Mouse (Mus musculus) adrenal gland, postnatal 25 days (tissue): ENCODE data around the gene Pbxip1. TPM values are rescaled to one million over a fixed set of nuclear protein-coding genes. Genes with fewer than 3 reads are reported as not detected.
A peak's percentile ranks its signal among the peaks of the same experiment; 100 is the strongest.

Experiments used
- DNase-seq: peaks from one replicate; pipeline ENCODE4 v3.0.0; 2021; ENCODE audit warnings: mixed read lengths
- long read RNA-seq: library from polyadenylated mRNA; stranded (forward); transcript quantifications from one replicate; pipeline ENCODE4 v2.0.0, GENCODE M21; 2021
- total RNA-seq: library from RNA; stranded (reverse); gene quantifications from 2 replicates; pipeline ENCODE4 v1.2.3, GENCODE M21; 2021

Gene Pbxip1
- 37.9 and 51.1 TPM in 2 replicates for total RNA-seq
- long read RNA-seq, partial matches to known transcripts, result 12 of 40 reads
- long read RNA-seq, other reads (novel, unspliced or antisense), result 28 of 40 reads

GRCm38 (mm10) chr3:89436176-89437113 is at the start of gene Pbxip1:
Gene Pbxip1, plus strand, starts transcription at chr3:89436706.
- peak; percentile 67 for DNase-seq

GRCm38 (mm10) chr3:89387632-89388031 is 48.9 kb upstream of the Pbxip1 start:
- DNase-seq, result peak; percentile 43

DNA sequence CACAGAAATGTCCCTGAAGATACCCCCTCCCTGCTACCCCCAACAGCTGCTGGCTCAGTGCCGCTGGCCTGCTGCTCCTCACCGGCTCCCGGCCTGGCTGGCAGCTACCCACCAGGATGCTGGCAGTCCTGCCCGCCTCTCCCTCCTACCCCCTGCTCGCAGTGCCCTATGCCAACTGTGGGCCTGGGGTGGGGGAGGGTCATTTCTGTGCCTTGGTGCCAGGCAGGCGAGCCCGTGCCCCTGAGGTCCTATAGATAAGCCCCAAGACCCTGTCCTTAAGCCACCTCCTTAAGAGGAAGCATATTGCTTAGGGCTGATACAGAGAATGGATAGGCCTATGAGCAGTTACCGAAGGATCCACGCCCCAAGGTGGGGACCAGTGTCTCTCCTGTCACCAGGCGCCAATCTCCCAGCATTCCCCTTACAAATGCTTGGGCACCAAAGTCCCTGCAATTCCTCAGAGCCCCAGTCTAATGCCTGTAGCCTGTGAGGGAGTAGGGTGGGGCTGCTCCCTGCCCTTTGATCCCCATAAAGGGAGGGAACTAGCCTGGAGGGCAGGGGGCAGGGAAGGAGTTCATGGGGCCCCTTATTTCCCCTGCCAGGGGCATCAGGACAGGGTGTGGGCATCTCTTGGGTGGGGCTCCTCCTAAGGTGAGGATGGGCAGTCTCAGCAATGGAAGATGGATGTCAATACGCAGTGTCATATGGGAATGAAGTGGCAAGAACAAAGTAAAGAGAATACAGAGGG is 48.2 kb upstream of the Pbxip1 start:
- DNase-seq, result peak; percentile 64

DNA sequence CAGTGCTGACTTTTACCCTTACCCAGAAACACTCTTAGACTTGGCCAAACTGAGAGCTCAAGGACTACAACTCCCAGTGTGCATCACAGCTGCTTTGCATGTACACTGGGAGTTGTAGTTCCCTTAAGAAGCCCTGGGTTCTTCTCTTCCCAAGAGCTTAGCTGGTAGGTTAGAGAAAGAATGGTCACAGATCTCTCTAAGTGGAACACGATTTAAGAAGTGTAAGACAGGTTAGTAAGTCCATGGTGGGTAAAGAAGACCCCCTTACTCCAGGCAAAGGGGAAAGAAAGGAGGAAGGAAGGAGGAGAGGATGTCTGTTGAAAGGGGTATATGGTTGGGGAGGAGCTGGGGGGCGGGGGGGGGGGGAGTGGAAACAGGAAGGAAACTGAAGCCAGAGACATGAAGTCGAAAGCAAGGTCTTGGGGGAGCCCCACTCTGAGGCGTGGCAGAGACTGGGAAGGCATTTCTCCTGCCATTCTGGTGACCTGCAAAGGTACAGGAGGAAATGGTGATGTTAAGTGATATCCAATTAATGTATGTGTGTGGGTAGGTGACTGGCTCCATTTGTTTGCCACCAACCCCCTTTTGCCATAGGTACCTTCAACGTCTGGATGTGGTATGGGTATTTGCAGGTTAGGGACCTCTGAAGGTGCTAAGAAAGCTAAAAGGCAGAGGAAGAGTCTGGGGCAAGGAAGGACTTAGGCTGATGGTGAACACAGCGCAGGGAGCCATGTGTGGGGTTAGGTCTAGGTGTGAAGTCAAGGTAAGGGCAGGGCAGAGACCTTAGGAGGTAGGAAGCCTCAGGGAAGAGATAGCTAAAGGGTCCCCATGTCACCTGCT is 47.4 kb upstream of the Pbxip1 start:
- DNase-seq, result no peak

- peak; percentile 72 for DNase-seq
These were observed 46.4 kb upstream of the Pbxip1 start for GRCm38 (mm10) chr3:89390111-89390515.

GRCm38 (mm10) chr3:89390699-89391662 is 45.5 kb upstream of the Pbxip1 start:
- peak; percentile 45 for DNase-seq

DNA sequence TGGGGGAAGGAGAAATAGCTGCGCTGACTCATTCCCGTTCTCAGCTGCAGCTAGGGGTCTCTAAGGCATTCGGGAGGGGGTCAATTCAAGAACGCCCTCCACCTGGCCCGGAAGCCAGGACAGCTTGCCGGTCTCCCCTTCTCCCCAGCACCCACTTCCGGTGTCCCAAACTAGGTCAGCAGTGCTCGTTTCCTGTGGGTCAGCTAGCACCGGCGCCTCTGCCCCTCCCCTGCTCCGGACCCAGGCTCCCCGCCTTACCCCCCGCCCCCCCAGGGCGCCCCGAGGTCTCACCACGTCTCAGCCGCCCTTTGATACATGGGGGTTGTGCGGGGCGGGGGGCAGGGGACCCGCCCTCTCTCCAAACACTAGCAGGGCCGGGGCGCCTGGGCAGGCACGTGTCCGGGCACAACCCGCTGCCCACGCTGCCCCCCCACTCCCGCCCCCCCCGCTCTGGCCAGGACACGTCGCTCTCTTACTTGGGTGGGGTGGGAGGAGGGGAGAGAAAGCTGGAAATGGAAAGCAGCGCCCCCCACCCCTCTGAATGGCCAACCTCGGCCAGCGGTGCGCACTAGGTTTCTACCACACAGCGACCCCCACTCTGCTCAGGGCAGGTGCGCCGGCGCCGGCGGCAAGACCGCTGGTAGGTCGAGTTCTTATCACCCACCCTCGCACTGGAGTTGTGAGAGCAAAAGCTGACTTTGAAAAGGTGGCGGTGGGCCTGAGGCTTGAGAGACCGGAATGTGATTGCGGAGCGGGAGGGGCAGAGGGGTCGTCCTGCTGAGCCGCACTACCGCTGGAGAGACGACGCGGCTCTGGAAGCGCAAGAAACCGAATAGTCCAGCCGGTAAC is 44.6 kb upstream of the Pbxip1 start:
- peak; percentile 75 for DNase-seq

GRCm38 (mm10) chr3:89392871-89393311 is 43.6 kb upstream of the Pbxip1 start:
- DNase-seq, result peak; percentile 54

DNA sequence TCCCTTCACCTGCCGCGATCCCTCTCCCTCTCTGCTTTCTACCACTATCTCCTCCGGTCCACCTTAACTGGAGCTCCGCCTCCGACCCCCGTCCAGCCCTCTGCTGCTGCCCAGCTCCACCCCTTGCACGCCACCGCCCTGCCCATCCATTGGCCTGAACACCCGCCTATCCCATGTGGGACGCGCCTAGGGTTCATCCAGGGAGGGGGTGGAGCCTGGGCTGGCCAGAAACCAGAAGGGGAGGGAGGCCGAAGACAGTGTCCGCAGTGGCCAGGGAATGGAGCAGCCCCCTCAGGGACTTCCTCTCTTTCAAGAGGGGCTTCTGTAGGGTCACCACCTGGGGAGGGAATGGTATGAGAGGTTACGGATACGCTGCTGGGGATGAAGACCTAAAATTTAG is 42.9 kb upstream of the Pbxip1 start:
- DNase-seq, result peak; percentile 99

DNA sequence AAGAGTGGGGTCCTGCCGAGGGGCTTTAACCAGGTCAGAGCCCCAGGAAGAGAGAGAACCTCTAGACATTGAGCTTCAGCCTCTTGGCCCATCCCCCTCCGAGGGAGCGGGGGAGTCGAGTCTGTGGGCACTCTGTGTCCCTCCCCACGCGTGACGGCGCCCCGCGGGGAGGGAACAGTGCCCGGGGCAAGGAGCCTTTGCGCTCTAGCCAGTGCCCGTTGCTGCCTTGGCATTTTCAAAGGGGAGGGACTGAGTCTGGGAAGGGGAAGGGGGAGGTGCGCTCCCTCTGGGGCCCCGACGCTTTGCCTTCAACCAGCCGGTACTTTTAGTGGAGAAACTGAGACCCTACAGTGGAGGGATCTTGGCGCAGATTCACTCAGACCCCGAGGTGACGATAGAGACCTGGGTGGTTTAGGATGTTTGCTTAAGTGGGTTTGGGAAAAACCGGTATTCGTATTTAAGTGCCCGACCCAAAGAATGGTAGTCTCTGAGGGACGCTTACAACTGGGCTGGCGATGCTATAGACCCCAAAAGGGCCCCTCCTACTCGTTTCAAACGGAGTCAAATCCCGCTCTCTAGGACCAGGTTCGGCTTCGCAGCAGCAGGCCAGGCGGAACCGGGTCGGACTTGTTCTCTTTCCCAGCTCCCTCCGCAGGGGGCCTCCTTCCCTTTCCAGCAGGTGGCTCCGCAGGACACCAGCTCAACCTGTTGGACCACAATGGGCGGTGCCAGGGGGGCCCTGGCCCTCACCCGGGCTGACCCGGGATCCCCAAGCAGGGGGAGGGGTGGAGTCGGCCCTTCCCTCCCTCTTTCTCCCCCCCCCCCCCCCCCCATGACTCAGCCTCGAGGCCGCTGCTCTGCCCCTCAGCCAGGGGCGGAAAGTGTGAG is 42.3 kb upstream of the Pbxip1 start, which contains the start of gene Zbtb7b:
TSS of gene Zbtb7b (minus strand) at position 771 of the 888 bp plus-strand sequence.
- DNase-seq, result peak; percentile 86

DNA sequence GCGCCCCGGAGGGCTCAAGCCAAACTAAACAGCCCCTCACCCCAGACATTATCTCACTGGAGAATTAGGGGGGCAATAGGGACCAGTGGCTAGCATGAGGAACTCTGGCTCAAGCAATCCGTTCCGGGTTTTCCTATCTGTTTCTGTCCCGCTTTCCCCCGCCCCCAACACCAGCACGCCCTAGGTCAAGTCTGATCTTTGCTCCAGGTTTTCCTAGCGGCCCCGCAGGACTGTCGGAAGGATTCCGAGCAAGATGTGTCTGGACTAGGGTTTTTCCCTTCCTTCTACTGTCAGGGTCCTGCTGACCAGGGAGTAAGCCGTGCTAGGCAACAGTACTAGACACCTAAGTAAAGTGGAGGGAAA is 41.6 kb upstream of the Pbxip1 start:
- DNase-seq, result peak; percentile 78

- no peak for DNase-seq
These were observed 41.1 kb upstream of the Pbxip1 start for GRCm38 (mm10) chr3:89395419-89395805.

DNA sequence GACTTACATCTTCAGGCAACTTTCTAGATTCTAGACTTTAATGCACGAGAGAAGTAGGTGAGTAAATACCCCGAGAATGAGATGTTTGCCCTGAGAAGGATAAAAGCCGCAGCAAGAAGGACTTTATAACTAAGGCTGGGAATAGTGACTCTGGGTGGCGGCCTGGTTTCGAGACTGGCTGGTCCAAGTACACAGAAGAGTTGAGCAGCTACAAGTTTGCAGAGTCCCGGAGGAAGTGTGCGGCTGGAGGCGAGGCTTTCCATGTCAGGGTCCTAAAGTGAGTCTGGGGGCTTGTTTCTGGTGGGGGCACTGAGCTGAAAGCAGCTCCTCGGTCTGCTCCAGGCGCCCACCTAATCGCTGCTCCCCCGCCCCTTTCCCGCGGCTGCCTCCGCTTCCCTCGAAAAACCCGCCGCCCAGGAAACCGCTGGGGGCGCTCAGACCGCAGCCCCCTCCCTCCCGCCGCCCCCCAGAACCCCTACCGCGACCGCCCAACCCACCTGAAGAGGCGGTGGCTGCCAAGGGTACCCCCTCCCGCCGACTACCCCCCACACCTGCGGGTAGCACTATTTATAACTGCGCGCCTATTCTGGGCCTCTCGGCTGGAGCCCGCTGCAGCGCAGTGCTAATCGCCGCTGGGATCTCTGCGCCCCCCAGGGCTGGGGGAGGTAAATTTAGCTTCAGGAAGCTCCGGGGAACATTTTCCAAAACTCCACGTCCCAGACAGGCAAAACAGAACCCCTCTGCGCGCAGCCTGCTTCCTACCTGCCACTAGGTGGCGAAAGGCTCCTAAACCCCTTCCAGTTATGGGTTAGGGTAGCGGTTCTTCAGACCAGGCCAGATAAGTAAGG is 40.5 kb upstream of the Pbxip1 start:
- peak; percentile 61 for DNase-seq

DNA sequence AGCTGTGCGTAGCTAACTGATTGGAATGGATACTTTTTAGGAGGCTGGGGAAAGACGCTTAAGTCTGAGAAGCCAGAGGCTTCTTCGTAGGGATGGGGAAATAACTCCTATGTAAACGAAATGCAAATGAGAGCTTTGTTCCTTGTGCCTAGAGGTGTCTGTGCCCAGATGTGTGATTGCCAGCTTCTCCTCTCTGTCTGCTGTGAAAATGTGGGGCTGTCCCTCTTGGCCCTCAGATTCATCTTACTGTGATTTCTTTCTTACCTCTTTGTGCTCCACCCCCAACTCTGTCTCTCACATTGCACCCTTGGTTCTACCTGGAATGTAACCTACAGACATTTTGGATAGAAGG is 39.9 kb upstream of the Pbxip1 start:
- DNase-seq, result no peak

DNA sequence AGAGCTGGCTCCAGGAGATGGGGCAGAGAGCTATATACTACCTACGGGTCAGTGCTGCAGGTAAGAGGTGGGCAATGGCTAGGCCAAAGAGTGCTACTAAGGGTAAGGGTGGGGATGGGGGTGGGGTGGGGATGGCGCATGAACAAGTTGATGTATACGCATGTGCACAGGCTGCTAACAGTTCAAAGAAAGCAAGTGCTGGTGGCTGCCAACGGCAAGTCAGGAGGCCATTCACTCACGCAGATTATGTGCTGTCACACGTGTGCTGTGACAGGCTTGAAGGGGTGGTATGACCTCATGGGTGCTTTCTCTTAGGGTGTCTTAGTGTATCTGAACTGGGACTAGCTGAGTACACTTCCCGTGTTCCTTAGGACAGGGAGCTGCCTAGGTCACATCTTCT is 35.2 kb upstream of the Pbxip1 start:
- no peak for DNase-seq

DNA sequence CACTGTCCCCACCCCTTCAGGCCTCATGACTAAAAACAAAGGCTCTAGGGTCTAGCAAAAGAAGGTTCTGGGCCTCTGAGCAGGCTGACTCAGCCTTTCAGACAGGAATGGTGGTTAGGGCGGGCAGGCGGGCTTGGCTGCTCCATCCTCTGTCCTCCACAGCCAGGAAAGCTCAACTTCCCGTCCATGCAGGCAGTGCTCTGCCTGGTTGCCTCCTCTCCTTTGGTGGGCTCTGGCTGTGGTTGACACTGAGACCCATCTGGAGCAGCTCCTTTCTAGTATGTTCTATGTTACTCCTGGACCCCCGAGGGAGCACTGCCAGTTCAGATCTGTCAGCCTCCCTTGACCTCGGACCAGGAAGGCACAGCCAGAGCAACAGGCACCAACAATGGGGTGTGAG is 33.8 kb upstream of the Pbxip1 start, which contains the start of gene Lenep:
TSS of gene Lenep (minus strand) at position 101 of the 400 bp plus-strand sequence.
- DNase-seq, result no peak

DNA sequence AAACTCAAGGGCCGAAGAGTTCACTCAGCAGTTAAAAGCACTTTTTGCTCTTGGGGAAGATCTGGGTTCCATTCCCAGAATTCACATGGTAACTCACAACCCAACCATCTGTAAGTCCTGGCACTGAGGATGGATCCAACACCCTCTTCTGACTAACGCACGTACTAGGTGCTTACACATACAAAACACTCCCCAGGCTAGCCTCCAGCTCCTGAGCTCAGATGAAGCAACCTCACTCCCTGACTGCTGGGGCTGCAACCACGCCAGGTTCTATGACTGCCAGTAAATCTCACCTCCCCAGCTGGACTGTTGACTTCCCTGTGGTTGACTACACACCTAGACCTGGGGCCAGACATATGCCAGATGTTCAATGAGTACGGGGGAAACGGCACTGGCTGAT is 29.6 kb upstream of the Pbxip1 start:
- no peak for DNase-seq

DNA sequence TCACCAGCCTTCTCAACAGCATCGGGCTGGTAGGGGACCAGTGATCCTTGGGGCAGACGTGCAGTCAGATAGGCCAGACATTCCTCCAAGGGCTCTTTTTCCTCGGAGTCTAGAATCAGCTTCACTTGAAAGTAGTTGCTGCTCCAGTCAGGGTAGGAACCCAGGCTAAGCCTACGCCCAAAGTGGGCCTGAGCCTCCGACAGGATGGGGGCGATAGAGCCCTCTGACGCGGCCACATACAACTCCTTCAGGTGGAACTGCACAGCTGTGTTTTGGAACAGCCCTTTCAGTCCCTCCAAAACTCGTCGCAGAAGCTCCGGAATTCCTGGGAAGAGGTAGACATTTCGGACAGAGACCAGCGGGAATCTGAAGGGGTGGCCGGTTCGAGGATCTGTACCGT is 28.1 kb upstream of the Pbxip1 start:
- no peak for DNase-seq
